Mouse (Mus musculus) C3H10T1/2 (cell line): ENCODE results near the gene Ptbp3. TPM values are rescaled to one million over a fixed set of nuclear protein-coding genes. Genes with fewer than 3 reads are reported as not detected.

Source experiments
- polyA plus RNA-seq, 2 experiments: library from polyadenylated mRNA; unstranded; fragments of >200 nt; fragmentation: generic; extraction: Trizol; gene quantifications; one replicate each; pipeline ENCODE4 v1.2.1; 2012; ENCODE audit warnings: missing spikeins in 2 of 2

The Ptbp3 gene
- 1 to 10 TPM in 1 of 2 experiments, under 1 TPM in 1; 0.78 to 3.5 TPM for polyA plus RNA-seq

GRCm38 (mm10) chr4:59549175-59549976 lies at the start of gene Ptbp3:
TSS of gene Ptbp3 (minus strand) at chr4:59549364.

GRCm38 (mm10) chr4:59581314-59582185 lies 32.4 kb upstream of the Ptbp3 start, which contains the start of gene Hsdl2:
TSS of gene Hsdl2 (plus strand) at chr4:59581563.

GRCm38 (mm10) chr4:59437990-59438854 lies 110.9 kb downstream of the Ptbp3 start, which contains the start of gene Susd1:
TSS of gene Susd1 (minus strand) at chr4:59438633.

Other genes with a start within 250 kb of the Ptbp3 start
- under 1 TPM; 0.04 to 0.06 TPM for gene Susd1, start 110.7 kb downstream of the Ptbp3 start, polyA plus RNA-seq
- 1 to 10 TPM in 1 of 2 experiments, under 1 TPM in 1; 0.25 to 8.0 TPM for gene Hsdl2, start 32.2 kb upstream of the Ptbp3 start, polyA plus RNA-seq
- 1 to 10 TPM in 1 of 2 experiments, under 1 TPM in 1; 0.26 to 3.1 TPM for gene E130308A19Rik, start 76.8 kb upstream of the Ptbp3 start, polyA plus RNA-seq